Mouse (Mus musculus): ENCODE results near the gene Zswim3. TPM values are rescaled to one million over a fixed set of nuclear protein-coding genes. Genes with fewer than 3 reads are reported as not detected.

Zswim3 gene
- polyA plus RNA-seq, 1 experiment from 2014 or later = 11.3 TPM

- H3K36me3 ChIP-seq (replicated peaks; ENCODE audit: control insufficient read depth, insufficient read depth, low read depth, low read length) = no peaks in the 10 kb centered on the region
- no peak overlapping the region for H3K4me3 ChIP-seq (ENCODE audit: low read depth, low read length)
- H3K9me3 ChIP-seq (replicated peaks; ENCODE audit: control insufficient read depth, low read length) = no peaks in the 10 kb centered on the region
- no peaks in the 10 kb centered on the region for H3K27me3 ChIP-seq (ENCODE audit: control insufficient read depth, insufficient read depth, low read length)
- no peaks in the 10 kb centered on the region for H3K4me1 ChIP-seq (ENCODE audit: control insufficient read depth, insufficient read depth, low read length)
- no peak for DNase-seq (ENCODE audit: low spot score)
- 72% methylated on average over 7 of the region's 7 CpGs for WGBS
- H3K27ac ChIP-seq (replicated peaks; ENCODE audit: low read depth, low read length) = no peak overlapping the region
- H3K4me2 ChIP-seq (ENCODE audit: low read depth, low read length) = no peak overlapping the region
- H3K9ac ChIP-seq (replicated peaks; ENCODE audit: low read length) = no peak overlapping the region
- ATAC-seq (replicated peaks; ENCODE audit: insufficient number of reproducible peaks, low FRiP score, low TSS enrichment, low read depth) = no peak; the same call in 1 of the 2 replicates
Observed at GRCm38 (mm10) chr2:164868491-164868890, 63.6 kb downstream of the Zswim3 start.

Other genes with a start within 250 kb of the Zswim3 start
- gene Wfdc2, start 242.7 kb upstream of the Zswim3 start, polyA plus RNA-seq (2014; fragmentation: Nextera tagmentation; extraction: Ambion mirVana) = 47.1 and 52.2 TPM in 2 replicates
- gene Spint3, start 231.6 kb upstream of the Zswim3 start, polyA plus RNA-seq (2014; fragmentation: Nextera tagmentation; extraction: Ambion mirVana) = not detected in 2 replicates
- not detected in 2 replicates for gene Wfdc6a, start 219.7 kb upstream of the Zswim3 start, polyA plus RNA-seq (2014; fragmentation: Nextera tagmentation; extraction: Ambion mirVana)
- not detected in 2 replicates for gene Eppin, start 211.5 kb upstream of the Zswim3 start, polyA plus RNA-seq (2014; fragmentation: Nextera tagmentation; extraction: Ambion mirVana)
- gene Wfdc6b, start 191.6 kb upstream of the Zswim3 start, polyA plus RNA-seq (2014; fragmentation: Nextera tagmentation; extraction: Ambion mirVana) = not detected in 2 replicates
- not detected in 2 replicates for gene Wfdc8, start 191.5 kb upstream of the Zswim3 start, polyA plus RNA-seq (2014; fragmentation: Nextera tagmentation; extraction: Ambion mirVana)
- not detected in 2 replicates for gene Wfdc16, start 166.3 kb upstream of the Zswim3 start, polyA plus RNA-seq (2014; fragmentation: Nextera tagmentation; extraction: Ambion mirVana)
- gene Wfdc10, start 149.1 kb upstream of the Zswim3 start, polyA plus RNA-seq (2014; fragmentation: Nextera tagmentation; extraction: Ambion mirVana) = not detected in 2 replicates
- not detected in 2 replicates for gene Wfdc9, start 148.5 kb upstream of the Zswim3 start, polyA plus RNA-seq (2014; fragmentation: Nextera tagmentation; extraction: Ambion mirVana)
- gene Wfdc11, start 131.0 kb upstream of the Zswim3 start, polyA plus RNA-seq (2014; fragmentation: Nextera tagmentation; extraction: Ambion mirVana) = not detected in 2 replicates
- gene Wfdc13, start 120.0 kb upstream of the Zswim3 start, polyA plus RNA-seq (2014; fragmentation: Nextera tagmentation; extraction: Ambion mirVana) = not detected in 2 replicates
- gene Spint4, start 106.6 kb upstream of the Zswim3 start, polyA plus RNA-seq (2014; fragmentation: Nextera tagmentation; extraction: Ambion mirVana) = not detected in 2 replicates
- not detected in 2 replicates for gene Spint5, start 89.8 kb upstream of the Zswim3 start, polyA plus RNA-seq (2014; fragmentation: Nextera tagmentation; extraction: Ambion mirVana)
- 0.38 and 0.46 TPM in 2 replicates for gene Wfdc3, start 59.2 kb upstream of the Zswim3 start, polyA plus RNA-seq (2014; fragmentation: Nextera tagmentation; extraction: Ambion mirVana)
- gene Dnttip1, start 59.1 kb upstream of the Zswim3 start, polyA plus RNA-seq (2014; fragmentation: Nextera tagmentation; extraction: Ambion mirVana) = 82.0 and 83.1 TPM in 2 replicates
- 534 and 547 TPM in 2 replicates for gene Ube2c, start 35.2 kb upstream of the Zswim3 start, polyA plus RNA-seq (2014; fragmentation: Nextera tagmentation; extraction: Ambion mirVana)
- gene Tnnc2, start 25.1 kb upstream of the Zswim3 start, polyA plus RNA-seq (2014; fragmentation: Nextera tagmentation; extraction: Ambion mirVana) = 4.3 and 11.2 TPM in 2 replicates
- gene Snx21, start 19.3 kb upstream of the Zswim3 start, polyA plus RNA-seq (2014; fragmentation: Nextera tagmentation; extraction: Ambion mirVana) = 9.9 and 10.5 TPM in 2 replicates
- 9.6 and 11.6 TPM in 2 replicates for gene Acot8, start 216 bp upstream of the Zswim3 start, polyA plus RNA-seq (2014; fragmentation: Nextera tagmentation; extraction: Ambion mirVana)
- gene Zswim1, start 17.6 kb downstream of the Zswim3 start, polyA plus RNA-seq (2014; fragmentation: Nextera tagmentation; extraction: Ambion mirVana) = 20.4 and 21.2 TPM in 2 replicates
- 0.36 TPM in 1 of 2 replicates, not detected in the other for gene Spata25, start 23.4 kb downstream of the Zswim3 start, polyA plus RNA-seq (2014; fragmentation: Nextera tagmentation; extraction: Ambion mirVana)
- gene Ctsa, start 27.8 kb downstream of the Zswim3 start, polyA plus RNA-seq (2014; fragmentation: Nextera tagmentation; extraction: Ambion mirVana) = 102 TPM in 2 replicates
- 3.0 and 4.7 TPM in 2 replicates for gene Neurl2, start 28.4 kb downstream of the Zswim3 start, polyA plus RNA-seq (2014; fragmentation: Nextera tagmentation; extraction: Ambion mirVana)
- 41.8 and 50.2 TPM in 2 replicates for gene Pltp, start 52.6 kb downstream of the Zswim3 start, polyA plus RNA-seq (2014; fragmentation: Nextera tagmentation; extraction: Ambion mirVana)
- gene Pcif1, start 74.2 kb downstream of the Zswim3 start, polyA plus RNA-seq (2014; fragmentation: Nextera tagmentation; extraction: Ambion mirVana) = 57.1 and 68.6 TPM in 2 replicates
- gene Zfp335, start 106.7 kb downstream of the Zswim3 start, polyA plus RNA-seq (2014; fragmentation: Nextera tagmentation; extraction: Ambion mirVana) = 8.0 and 10.0 TPM in 2 replicates
- 1.5 and 1.6 TPM in 2 replicates for gene Mmp9, start 135.7 kb downstream of the Zswim3 start, polyA plus RNA-seq (2014; fragmentation: Nextera tagmentation; extraction: Ambion mirVana)
- 0.94 and 1.4 TPM in 2 replicates for gene Slc12a5, start 155.7 kb downstream of the Zswim3 start, polyA plus RNA-seq (2014; fragmentation: Nextera tagmentation; extraction: Ambion mirVana)
- 64.9 and 71.9 TPM in 2 replicates for gene Ncoa5, start 229.8 kb downstream of the Zswim3 start, polyA plus RNA-seq (2014; fragmentation: Nextera tagmentation; extraction: Ambion mirVana)

Measured in embryonic facial prominence, embryonic 11.5 days (tissue).